16 mouse cellular contexts compared by ENCODE assay signal in genomic region chr5:118555305-118555704, GRCm38 (mm10). TPM values are rescaled to one million over a fixed set of nuclear protein-coding genes. Genes with fewer than 3 reads are reported as not detected.
DNase-seq lines count a peak whose midpoint lies in the region; ATAC-seq and TF ChIP-seq lines count a peak whose summit lies in the region.
"Had no signal": no experiment of that assay in that cellular context is flagged by ENCODE, and none has a peak within 500 bp of the region (broad histone marks: within the 10 kb centered on the region; RNA-seq: fewer than 3 reads in every experiment).

No protein-coding gene starts in this region.

- no peaks in the 10 kb centered on the region for H3K9me3 ChIP-seq in midbrain, embryonic 15.5 days
- H3K9me3 ChIP-seq: midbrain, embryonic 13.5 days; neural tube, embryonic 13.5 days had no signal

- DNase-seq in layer of hippocampus, adult 2 months (ENCODE audit: low spot score in 2 of 2): no peak
- no peak for DNase-seq in layer of hippocampus, postnatal 14 days (ENCODE audit: low spot score in 2 of 2)
- DNase-seq in 416B (ENCODE audit: low read depth): peak; percentile 48
- DNase-seq in B cell, adult 2 months: peak; percentile 21 to 27
- no peak for DNase-seq in brain, embryonic 14.5 days (ENCODE audit: low read depth)
- DNase-seq in right cerebral cortex, adult 18-20 months: no peak
- DNase-seq: cerebellum, adult 9-10 months; embryo, embryonic 11 days; gastrocnemius, postnatal 14 days; kidney, adult 18-20 months; thymus, adult 2 months had no signal

- H3K4me1 ChIP-seq in midbrain, embryonic 15.5 days: peaks cover 4% of the 10 kb centered on the region; the same call in 1 of the 2 replicates

- no peak overlapping the region for H3K4me3 ChIP-seq in layer of hippocampus, adult 2 months
- H3K4me3 ChIP-seq in midbrain, embryonic 15.5 days: no peak overlapping the region
- H3K4me3 ChIP-seq: heart, embryonic 13.5 days; midbrain, embryonic 13.5 days; neural tube, embryonic 13.5 days had no signal

- H3K27ac ChIP-seq in layer of hippocampus, adult 2 months: no peak overlapping the region
- H3K27ac ChIP-seq in midbrain, embryonic 15.5 days: no peak overlapping the region
- H3K27ac ChIP-seq: heart, embryonic 13.5 days; midbrain, embryonic 13.5 days; neural tube, embryonic 13.5 days had no signal

- TF ChIP-seq POLR2A in brain, embryonic 14.5 days (IDR thresholded peaks at IDR 0.05; ENCODE audit: borderline replicate concordance, extremely low read depth, insufficient read depth, insufficient read length, poor library complexity, severe bottlenecking): no peak

- no peaks in the 10 kb centered on the region for H3K36me3 ChIP-seq in midbrain, embryonic 15.5 days (replicated peaks)
- H3K36me3 ChIP-seq: heart, embryonic 13.5 days; midbrain, embryonic 13.5 days; neural tube, embryonic 13.5 days had no signal

- WGBS in midbrain, embryonic 15.5 days: 92% methylated on average over 4 of the region's 4 CpGs

- H3K4me2 ChIP-seq in midbrain, embryonic 15.5 days: no peak overlapping the region
- H3K4me2 ChIP-seq: heart, embryonic 13.5 days; midbrain, embryonic 13.5 days; neural tube, embryonic 13.5 days had no signal

- ATAC-seq in midbrain, embryonic 15.5 days (replicated peaks): no peak
- ATAC-seq: forebrain, embryonic 16.5 days; midbrain, embryonic 13.5 days had no signal

- H3K9ac ChIP-seq in midbrain, embryonic 15.5 days: no peak overlapping the region
- H3K9ac ChIP-seq: heart, embryonic 13.5 days; midbrain, embryonic 13.5 days; neural tube, embryonic 13.5 days had no signal

- peak; percentile 54 for TF ChIP-seq CTCF in layer of hippocampus, adult 2 months (conservative IDR thresholded peaks at IDR 0.05)
- TF ChIP-seq CTCF in brain, embryonic 14.5 days (IDR thresholded peaks at IDR 0.05; ENCODE audit: borderline replicate concordance, extremely low read depth, insufficient read depth, insufficient read length): peak; percentile 30; the same call in 1 of the 2 replicates

- 0 out of 2 replicates have a peak, but pooled peaks cover 2% of the 10 kb centered on the region for H3K27me3 ChIP-seq in midbrain, embryonic 15.5 days (replicated peaks)
- H3K27me3 ChIP-seq: heart, embryonic 13.5 days; midbrain, embryonic 13.5 days; neural tube, embryonic 13.5 days had no signal

RNA-seq across cellular contexts. Expression of gene Med13l, which starts 5.2 kb away (rescaled TPM):
- 100 to 1,000 TPM; 121 to 128 TPM for total RNA-seq in layer of hippocampus, adult 2 months (2021)
- 10 to 100 TPM; 74.8 to 75.7 TPM for total RNA-seq in layer of hippocampus, postnatal 14 days (2021)
- polyA plus RNA-seq in brain, embryonic 14.5 days (2012; rRNA removed): 15.5 and 25.9 TPM in 2 replicates
- polyA plus RNA-seq in midbrain, embryonic 15.5 days (2015; fragmentation: Nextera tagmentation; extraction: Ambion mirVana): 17.3 and 17.9 TPM in 2 replicates

Comparison
In these comparisons a context has a peak if more than half of its experiments do, and no peak if none do; other contexts are left out.
1. DNase-seq: peak in 416B (single experiment) and B cell, adult 2 months (2 of 2); none in layer of hippocampus, adult 2 months (0 of 2), layer of hippocampus, postnatal 14 days (0 of 2), brain, embryonic 14.5 days (single experiment) and right cerebral cortex, adult 18-20 months (single experiment).